In the genomic region with DNA sequence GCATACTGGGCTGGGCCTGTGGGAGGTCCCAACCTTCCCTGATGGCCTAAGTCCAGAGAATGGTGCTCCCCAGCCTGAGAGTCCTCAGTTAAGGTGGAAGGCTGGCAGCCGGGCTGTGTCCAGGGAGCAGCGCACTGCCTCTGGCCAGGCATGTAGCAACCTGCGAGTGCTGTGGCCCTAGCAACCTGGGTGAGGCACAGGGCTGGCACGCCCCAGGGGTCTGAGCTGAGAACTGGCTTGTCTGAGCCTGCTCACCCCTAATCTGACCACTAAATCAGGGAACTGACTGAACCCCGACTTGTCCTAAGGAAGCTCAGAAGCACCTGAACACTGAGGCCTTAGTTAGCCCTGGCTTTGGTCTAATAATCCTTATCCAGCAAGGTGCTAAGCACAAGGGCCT, we compare ENCODE assay signal across 14 mouse cellular contexts. TPM values are rescaled to one million over a fixed set of nuclear protein-coding genes. Genes with fewer than 3 reads are reported as not detected.
DNase-seq lines count a peak whose midpoint lies in the region; ATAC-seq lines count a peak whose summit lies in the region.
"Had no signal": no experiment of that assay in that cellular context is flagged by ENCODE, and none has a peak within 500 bp of the region (broad histone marks: within the 10 kb centered on the region; RNA-seq: fewer than 3 reads in every experiment).

No protein-coding gene starts in this region.

- no peaks in the 10 kb centered on the region for H3K27me3 ChIP-seq in kidney, embryonic 15.5 days
- no peaks in the 10 kb centered on the region for H3K27me3 ChIP-seq in embryonic facial prominence, embryonic 10.5 days (replicated peaks; ENCODE audit: low read depth, poor library complexity, severe bottlenecking)
- no peaks in the 10 kb centered on the region for H3K27me3 ChIP-seq in stomach, embryonic 15.5 days (replicated peaks)
- H3K27me3 ChIP-seq in hindbrain, embryonic 11.5 days (ENCODE audit: control insufficient read depth, insufficient read depth, low read length), result no peaks in the 10 kb centered on the region
- H3K27me3 ChIP-seq: heart, embryonic 13.5 days; liver, embryonic 13.5 days had no signal

- WGBS in kidney, embryonic 15.5 days, result 87% methylated on average over 5 of the region's 5 CpGs
- WGBS in embryonic facial prominence, embryonic 10.5 days, result 80% methylated on average over 5 of the region's 5 CpGs
- WGBS in stomach, embryonic 15.5 days, result 82% methylated on average over 5 of the region's 5 CpGs
- WGBS in hindbrain, embryonic 11.5 days, result 91% methylated on average over 5 of the region's 5 CpGs

- no peaks in the 10 kb centered on the region for H3K36me3 ChIP-seq in kidney, embryonic 15.5 days
- no peaks in the 10 kb centered on the region for H3K36me3 ChIP-seq in embryonic facial prominence, embryonic 10.5 days (replicated peaks)
- no peaks in the 10 kb centered on the region for H3K36me3 ChIP-seq in stomach, embryonic 15.5 days
- H3K36me3 ChIP-seq in hindbrain, embryonic 11.5 days (ENCODE audit: control insufficient read depth, insufficient read depth, low read length), result no peaks in the 10 kb centered on the region
- H3K36me3 ChIP-seq: heart, embryonic 13.5 days; liver, embryonic 13.5 days had no signal

- H3K9ac ChIP-seq in kidney, embryonic 15.5 days, result no peak overlapping the region
- no peak overlapping the region for H3K9ac ChIP-seq in stomach, embryonic 15.5 days
- H3K9ac ChIP-seq in hindbrain, embryonic 11.5 days (ENCODE audit: low read depth, low read length), result no peak overlapping the region
- H3K9ac ChIP-seq: heart, embryonic 13.5 days; liver, embryonic 13.5 days had no signal

- H3K9me3 ChIP-seq in kidney, embryonic 15.5 days (replicated peaks), result no peaks in the 10 kb centered on the region
- H3K9me3 ChIP-seq in embryonic facial prominence, embryonic 10.5 days, result no peaks in the 10 kb centered on the region
- no peaks in the 10 kb centered on the region for H3K9me3 ChIP-seq in stomach, embryonic 15.5 days
- H3K9me3 ChIP-seq in hindbrain, embryonic 11.5 days (ENCODE audit: control insufficient read depth, low read length), result no peaks in the 10 kb centered on the region
- H3K9me3 ChIP-seq: liver, embryonic 13.5 days had no signal

- peaks cover 7% of the 10 kb centered on the region; the same call in 1 of the 2 replicates for H3K4me1 ChIP-seq in kidney, embryonic 15.5 days
- H3K4me1 ChIP-seq in embryonic facial prominence, embryonic 10.5 days, result peaks cover 12% of the 10 kb centered on the region
- no peaks in the 10 kb centered on the region for H3K4me1 ChIP-seq in stomach, embryonic 15.5 days
- H3K4me1 ChIP-seq in hindbrain, embryonic 11.5 days (replicated peaks; ENCODE audit: control insufficient read depth, insufficient read depth, low read length), result 0 out of 2 replicates have a peak, but pooled peaks cover 2% of the 10 kb centered on the region
- H3K4me1 ChIP-seq: liver, embryonic 13.5 days had no signal

- H3K4me2 ChIP-seq in kidney, embryonic 15.5 days, result no peak overlapping the region
- no peak overlapping the region for H3K4me2 ChIP-seq in stomach, embryonic 15.5 days
- H3K4me2 ChIP-seq in hindbrain, embryonic 11.5 days (replicated peaks; ENCODE audit: low read depth, low read length), result no peak overlapping the region
- H3K4me2 ChIP-seq: heart, embryonic 13.5 days; liver, embryonic 13.5 days had no signal

- DNase-seq in kidney, postnatal 10 days, result no peak
- peak; percentile 44 for DNase-seq in embryonic facial prominence, embryonic 10.5 days (ENCODE audit: low spot score)
- peak; percentile 96 for DNase-seq in fat pad, adult 2 months (ENCODE audit: extremely low read depth, low read depth, low spot score)
- DNase-seq in cerebellum, postnatal 14 days, result no peak
- DNase-seq in hindbrain, embryonic 11.5 days (ENCODE audit: low spot score), result no peak
- DNase-seq: cerebellum, adult 18-20 months; embryo, embryonic 11 days; liver, embryonic 13.5 days; thymus, adult 18-20 months had no signal

- no peak overlapping the region for H3K27ac ChIP-seq in kidney, embryonic 15.5 days
- H3K27ac ChIP-seq in embryonic facial prominence, embryonic 10.5 days (replicated peaks), result peak overlapping the region; percentile 20; the same call in 1 of the 2 replicates
- peak overlapping the region; percentile 52 for H3K27ac ChIP-seq in stomach, embryonic 15.5 days
- H3K27ac ChIP-seq in hindbrain, embryonic 11.5 days (ENCODE audit: low read depth, low read length), result no peak overlapping the region
- H3K27ac ChIP-seq: heart, embryonic 13.5 days; liver, embryonic 13.5 days had no signal

- 0 out of 2 replicates have a peak, but pooled peaks have one; percentile 18 for ATAC-seq in kidney, embryonic 15.5 days (replicated peaks; ENCODE audit: low FRiP score)
- ATAC-seq in stomach, embryonic 15.5 days (ENCODE audit: insufficient read depth, low FRiP score, low read depth), result 0 out of 2 replicates have a peak, but pooled peaks have one; percentile 38
- ATAC-seq in hindbrain, embryonic 11.5 days (ENCODE audit: low FRiP score), result no peak
- ATAC-seq: hindbrain, embryonic 16.5 days had no signal

- H3K4me3 ChIP-seq in kidney, embryonic 15.5 days (replicated peaks), result no peak overlapping the region
- no peak overlapping the region for H3K4me3 ChIP-seq in embryonic facial prominence, embryonic 10.5 days
- H3K4me3 ChIP-seq in stomach, embryonic 15.5 days (replicated peaks), result no peak overlapping the region
- no peak overlapping the region for H3K4me3 ChIP-seq in hindbrain, embryonic 11.5 days (ENCODE audit: low read depth, low read length)
- H3K4me3 ChIP-seq: erythroblast, embryonic 14.5 days; heart, embryonic 13.5 days; liver, embryonic 13.5 days had no signal

RNA-seq across cellular contexts. Expression of gene Grhl3, which starts 24.1 kb away (rescaled TPM):
- 2.0 and 3.4 TPM in 2 replicates for polyA plus RNA-seq in kidney, embryonic 15.5 days (2015; fragmentation: Nextera tagmentation; extraction: Ambion mirVana)
- 7.6 and 9.6 TPM in 2 replicates for polyA plus RNA-seq in embryonic facial prominence, embryonic 10.5 days (2016; fragmentation: Nextera tagmentation; extraction: Ambion mirVana)
- 25.9 and 37.0 TPM in 2 replicates for polyA plus RNA-seq in stomach, embryonic 15.5 days (2015; fragmentation: Nextera tagmentation; extraction: Ambion mirVana)
- polyA plus RNA-seq in hindbrain, embryonic 11.5 days (2014; fragmentation: Nextera tagmentation; extraction: Ambion mirVana), result 3.7 and 4.4 TPM in 2 replicates
- polyA plus RNA-seq: erythroblast, embryonic 14.5 days had no signal

Comparison
In these comparisons a context has a peak if more than half of its experiments do, and no peak if none do; other contexts are left out.
1. H3K27ac ChIP-seq: peak in embryonic facial prominence, embryonic 10.5 days (single experiment) and stomach, embryonic 15.5 days (single experiment); none in kidney, embryonic 15.5 days (single experiment) and hindbrain, embryonic 11.5 days (single experiment).
2. DNase-seq: peak in embryonic facial prominence, embryonic 10.5 days (single experiment) and fat pad, adult 2 months (single experiment); none in kidney, postnatal 10 days (single experiment), cerebellum, postnatal 14 days (0 of 2) and hindbrain, embryonic 11.5 days (single experiment).